Mouse (Mus musculus) midbrain, embryonic 16.5 days (tissue): ENCODE results near the gene Kat6b. TPM values are rescaled to one million over a fixed set of nuclear protein-coding genes. Genes with fewer than 3 reads are reported as not detected.
"Not testable (repeated sequence)": the region's sequence is repeated elsewhere in the genome, so short reads cannot be mapped to it uniquely, and the experiment has no call there.

Experiments
- ATAC-seq: fragments of 200-750 bp; cut with Nextera tagmentation; 2 replicates; pipeline ENCODE4 v1.8.0; 2017; ENCODE audit warnings: moderate TSS enrichment
- H3K27ac ChIP-seq: fragments of 300-500 bp; sonication (generic); 2 replicates; pipeline ENCODE4 v1.5.1; 2014; ENCODE audit warnings: mild to moderate bottlenecking, low read length, mixed read lengths
- H3K27me3 ChIP-seq: fragments of 300-500 bp; sonication (generic); 2 replicates; pipeline ENCODE4 v1.6.1; 2014; ENCODE audit warnings: low read depth, low read length, mixed read lengths; ENCODE audit not compliant: control insufficient read depth, insufficient read depth
- H3K36me3 ChIP-seq: fragments of 300-500 bp; sonication (generic); 2 replicates; pipeline ENCODE4 v1.6.1; 2014; ENCODE audit warnings: mild to moderate bottlenecking, low read length, moderate library complexity, mixed read lengths; ENCODE audit not compliant: control insufficient read depth, insufficient read depth
- H3K4me1 ChIP-seq: fragments of 300-500 bp; sonication (generic); 2 replicates; pipeline ENCODE4 v1.6.1; 2014; ENCODE audit warnings: mild to moderate bottlenecking, low read length, mixed read lengths; ENCODE audit not compliant: control insufficient read depth, insufficient read depth
- H3K4me2 ChIP-seq: fragments of 300-500 bp; sonication (generic); 2 replicates; pipeline ENCODE4 v1.6.1; 2014; ENCODE audit warnings: mild to moderate bottlenecking, low read length, mixed read lengths
- H3K4me3 ChIP-seq: fragments of 300-500 bp; sonication (generic); 2 replicates; pipeline ENCODE4 v1.5.1; 2014; ENCODE audit warnings: low read depth, mild to moderate bottlenecking, low read length, moderate library complexity, mixed read lengths
- H3K9ac ChIP-seq: fragments of 300-500 bp; sonication (generic); 2 replicates; pipeline ENCODE4 v1.6.1; 2014; ENCODE audit warnings: low read depth, low read length, mixed read lengths
- H3K9me3 ChIP-seq: fragments of 300-500 bp; sonication (generic); replicated peaks from 2 replicates; pipeline ENCODE4 v1.6.1; 2014; ENCODE audit warnings: mild to moderate bottlenecking, low read length, mixed read lengths; ENCODE audit not compliant: control insufficient read depth, poor library complexity, severe bottlenecking
- WGBS: fragments of 180-500 bp; shearing (Covaris S2); extraction: QIAGEN DNeasy Blood & Tissue Kit; methylation state at CpG from one replicate; pipeline ENCODE4 v1.1.7; 2014; 5-methylcytosine and 5-hydroxymethylcytosine counted together
- polyA plus RNA-seq: library from polyadenylated mRNA; unstranded; fragments of >200 nt; fragmentation: Nextera tagmentation; extraction: Ambion mirVana; gene quantifications from 2 replicates; pipeline ENCODE4 v1.2.1, GENCODE M21; 2015

Kat6b gene
- polyA plus RNA-seq, 1 experiment from 2014 or later = 17.2 TPM

GRCm38 (mm10) chr14:21507046-21507445 is 25.8 kb downstream of the Kat6b start:
- Histone ChIP-seq H3K27ac (no peak overlapping the region), H3K9me3 (no peaks in the 10 kb centered on the region), H3K4me3 (no peak overlapping the region), H3K36me3 (no peaks in the 10 kb centered on the region), H3K4me1 (peaks cover 4% of the 10 kb centered on the region), H3K27me3 (no peaks in the 10 kb centered on the region), H3K4me2 (no peak overlapping the region), H3K9ac (no peak overlapping the region)
- 79% methylated on average over 5 of the region's 5 CpGs for WGBS
- no peak for ATAC-seq

DNA sequence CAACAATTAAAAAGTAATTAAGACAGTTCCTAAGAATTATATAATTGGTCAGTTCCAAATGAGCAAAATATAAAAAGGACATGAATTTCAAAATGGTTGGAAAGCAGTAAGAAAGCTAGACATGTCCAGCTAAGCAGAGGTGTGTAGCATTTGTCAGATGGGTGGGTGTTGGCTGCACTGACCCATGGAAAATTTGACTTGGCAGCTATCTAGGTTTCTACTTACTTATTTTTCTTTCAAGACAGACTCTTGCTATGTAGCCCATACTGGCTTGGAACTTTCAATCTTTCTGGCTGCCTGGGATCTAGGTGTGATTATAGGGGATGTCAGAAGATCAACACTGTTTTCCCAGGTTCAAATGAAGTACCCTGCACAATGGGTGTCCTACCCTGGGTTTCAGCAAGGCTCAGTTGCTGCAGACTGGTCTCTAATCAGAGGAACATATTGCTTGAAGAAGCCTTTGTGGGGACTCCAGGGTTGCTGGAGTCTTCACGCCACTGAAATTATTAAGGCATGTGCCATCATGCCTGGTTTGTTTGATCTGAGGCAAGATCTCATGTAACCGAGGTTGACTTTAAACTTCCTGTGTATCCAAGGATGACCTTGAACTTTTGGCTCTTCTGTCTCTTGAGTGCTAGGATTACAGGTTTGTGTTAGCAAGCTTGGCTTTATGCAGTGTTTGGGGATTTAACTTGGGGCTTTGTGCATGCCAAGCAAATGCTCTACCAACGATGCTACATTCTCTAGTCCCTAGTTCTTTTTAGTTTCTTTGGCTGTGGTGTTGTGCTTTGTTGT is 28.1 kb downstream of the Kat6b start:
- 73% methylated on average over 3 of the region's 3 CpGs for WGBS

DNA sequence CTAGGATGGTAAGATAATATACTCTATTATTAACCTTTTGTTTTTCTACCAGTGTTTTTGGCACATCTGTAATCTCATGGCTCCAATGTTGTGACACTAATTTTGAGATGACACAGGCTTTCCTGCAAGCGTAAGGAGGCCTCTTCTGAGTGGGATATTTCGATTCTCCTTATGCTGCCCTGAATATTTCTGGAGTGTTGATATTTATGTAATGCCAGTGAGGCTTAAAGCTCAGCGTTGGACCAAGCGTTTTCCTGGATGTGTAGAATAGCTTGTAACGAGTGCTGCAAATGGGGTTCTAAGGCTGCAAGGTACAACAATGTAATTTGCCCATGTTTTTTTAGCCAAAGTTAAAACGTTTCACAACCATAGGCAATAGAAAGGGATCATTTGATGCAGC is 30.2 kb downstream of the Kat6b start:
- Histone ChIP-seq H3K9ac (no peak overlapping the region), H3K4me3 (no peak overlapping the region), H3K9me3 (no peaks in the 10 kb centered on the region; the same call in 1 of the 2 replicates), H3K4me2 (no peak overlapping the region), H3K27me3 (no peaks in the 10 kb centered on the region), H3K36me3 (no peaks in the 10 kb centered on the region), H3K27ac (no peak overlapping the region), H3K4me1 (no peaks in the 10 kb centered on the region)
- no peak for ATAC-seq
- 90% methylated on average over 6 of the region's 6 CpGs for WGBS

More for the DNA sequence above, 28.1 kb downstream of the Kat6b start:
- Histone ChIP-seq H3K9me3 (no peaks in the 10 kb centered on the region), H3K4me1 (no peaks in the 10 kb centered on the region), H3K4me3 (no peak overlapping the region), H3K36me3 (no peaks in the 10 kb centered on the region), H3K27me3 (no peaks in the 10 kb centered on the region), H3K9ac (no peak overlapping the region), H3K4me2 (no peak overlapping the region), H3K27ac (no peak overlapping the region)
- no peak for ATAC-seq

DNA sequence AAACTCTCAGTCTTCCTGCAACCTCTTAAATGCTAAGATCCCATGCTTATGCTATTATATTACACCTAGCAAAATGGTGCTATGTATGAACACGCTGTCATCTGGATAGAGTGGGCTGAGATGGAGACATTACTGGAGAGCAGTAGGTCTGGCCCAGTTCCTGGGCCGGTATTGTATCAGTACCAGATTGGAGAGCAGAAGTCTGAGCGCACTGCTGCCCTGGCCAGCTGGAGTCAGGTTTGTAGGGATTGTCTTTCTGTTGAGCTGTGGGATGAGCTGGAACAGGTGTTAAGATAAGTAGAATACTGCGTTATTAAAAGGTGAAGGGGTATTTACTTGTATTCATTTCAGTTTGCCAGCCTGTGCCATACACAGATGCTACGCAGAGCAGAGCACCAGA is 34.3 kb downstream of the Kat6b start:
- Histone ChIP-seq H3K36me3 (peaks cover 12% of the 10 kb centered on the region), H3K4me2 (no peak overlapping the region), H3K9me3 (no peaks in the 10 kb centered on the region; the same call in 1 of the 2 replicates), H3K27me3 (no peaks in the 10 kb centered on the region), H3K4me3 (no peak overlapping the region), H3K9ac (no peak overlapping the region), H3K27ac (no peak overlapping the region), H3K4me1 (peaks cover 8% of the 10 kb centered on the region; the same call in 1 of the 2 replicates)
- no peak for ATAC-seq
- 94% methylated on average over 5 of the region's 5 CpGs for WGBS

DNA sequence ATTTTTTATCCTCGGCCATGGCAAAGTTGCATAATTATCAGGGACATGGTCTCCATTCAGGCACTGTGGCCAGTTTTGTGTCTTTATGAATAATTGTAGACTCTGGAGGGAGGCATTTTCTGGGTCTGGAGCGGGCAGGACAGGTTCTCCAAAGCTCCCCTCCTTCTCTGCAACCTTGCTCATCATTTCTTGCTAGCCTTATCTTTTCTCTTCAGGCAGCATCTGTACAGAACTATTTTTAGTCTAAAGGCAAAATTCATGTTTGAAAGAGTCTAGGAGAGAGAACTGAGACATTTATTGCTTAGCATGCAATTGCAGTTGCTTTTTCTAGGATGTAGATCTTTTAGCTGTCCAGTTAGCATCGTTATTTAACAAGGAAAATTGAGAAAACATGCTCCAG is 38.1 kb downstream of the Kat6b start:
- H3K36me3 ChIP-seq = peaks cover 12% of the 10 kb centered on the region
- H3K4me3 ChIP-seq = no peak overlapping the region
- H3K9me3 ChIP-seq = no peaks in the 10 kb centered on the region; the same call in 1 of the 2 replicates
- H3K4me1 ChIP-seq = peaks cover 23% of the 10 kb centered on the region
- WGBS = 83% methylated on average over 3 of the region's 3 CpGs
- ATAC-seq = no peak
- H3K4me2 ChIP-seq = no peak overlapping the region
- no peak overlapping the region for H3K27ac ChIP-seq
- H3K9ac ChIP-seq = no peak overlapping the region
- H3K27me3 ChIP-seq = no peaks in the 10 kb centered on the region

DNA sequence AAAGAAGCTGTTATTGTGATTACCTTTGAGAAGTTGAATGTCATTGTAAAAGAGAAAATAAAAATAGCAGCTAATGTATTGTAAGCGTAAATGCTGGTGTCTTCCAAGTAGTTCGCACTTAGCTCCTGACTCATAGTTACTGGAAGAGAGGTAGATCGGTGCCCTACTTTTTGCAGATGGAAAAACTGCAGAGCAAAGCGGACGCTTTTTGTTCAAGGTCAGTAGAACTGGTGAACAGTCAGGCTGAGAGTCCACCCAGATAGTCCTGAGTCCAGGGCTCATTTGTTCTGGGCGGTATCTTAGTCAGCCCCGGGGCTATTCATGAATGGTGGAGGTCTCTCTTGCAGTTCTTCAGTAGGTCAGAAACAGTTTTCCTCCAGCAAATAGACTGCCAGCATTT is 39.3 kb downstream of the Kat6b start:
- H3K27me3 ChIP-seq = no peaks in the 10 kb centered on the region
- H3K4me3 ChIP-seq = no peak overlapping the region
- H3K9ac ChIP-seq = no peak overlapping the region
- WGBS = 92% methylated on average over 7 of the region's 7 CpGs
- H3K9me3 ChIP-seq = no peaks in the 10 kb centered on the region; the same call in 1 of the 2 replicates
- ATAC-seq = no peak
- H3K4me1 ChIP-seq = peaks cover 27% of the 10 kb centered on the region
- no peak overlapping the region for H3K27ac ChIP-seq
- peaks cover 12% of the 10 kb centered on the region for H3K36me3 ChIP-seq
- no peak overlapping the region for H3K4me2 ChIP-seq

GRCm38 (mm10) chr14:21521496-21521895 is 40.3 kb downstream of the Kat6b start:
- ATAC-seq, H3K9ac ChIP-seq, H3K4me2 ChIP-seq, H3K9me3 ChIP-seq, H3K27ac ChIP-seq, H3K27me3 ChIP-seq, H3K4me3 ChIP-seq: not testable (repeated sequence)
- Histone ChIP-seq H3K4me1 (peaks cover 30% of the 10 kb centered on the region), H3K36me3 (peaks cover 11% of the 10 kb centered on the region)
- whole genome bisulfite sequencing = 95% methylated on average over 3 of the region's 4 CpGs

DNA sequence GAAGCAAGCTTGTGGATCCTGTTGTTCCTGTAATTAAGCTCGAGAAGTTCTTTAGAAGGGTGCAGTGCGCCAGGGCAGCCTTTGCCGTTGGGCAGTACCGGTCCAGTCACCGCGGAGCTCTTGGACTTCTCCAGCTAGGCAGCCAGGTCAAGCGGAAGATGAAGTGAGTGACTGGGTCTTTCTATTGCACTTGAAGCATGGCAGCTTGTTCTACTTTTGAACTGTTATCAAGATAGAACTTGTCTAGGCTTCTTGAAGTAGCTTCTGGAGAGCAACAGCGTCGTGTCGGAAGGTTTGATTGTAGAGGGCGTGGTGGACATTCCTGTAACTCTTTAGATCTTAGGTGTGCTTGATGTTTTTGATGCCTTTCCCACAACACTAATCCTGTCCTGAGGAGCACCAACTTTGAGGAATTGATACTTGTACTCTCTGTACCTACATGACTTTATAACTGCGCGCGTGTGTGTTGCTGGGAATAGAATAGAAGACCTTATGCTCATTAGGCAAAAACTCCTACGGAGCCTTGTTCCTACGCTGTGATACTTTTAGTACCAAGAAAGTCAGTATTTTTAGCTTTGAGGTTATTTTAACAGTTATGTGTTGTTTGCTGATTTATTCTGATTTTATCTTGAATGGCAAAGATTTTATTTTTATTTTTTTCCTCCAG is 41.2 kb downstream of the Kat6b start:
- H3K36me3 ChIP-seq = peaks cover 2% of the 10 kb centered on the region; the same call in 1 of the 2 replicates
- no peak overlapping the region for H3K9ac ChIP-seq
- peaks cover 30% of the 10 kb centered on the region for H3K4me1 ChIP-seq
- no peak for ATAC-seq
- no peak overlapping the region for H3K4me2 ChIP-seq
- no peak overlapping the region for H3K27ac ChIP-seq
- no peak overlapping the region for H3K4me3 ChIP-seq
- H3K27me3 ChIP-seq = no peaks in the 10 kb centered on the region
- 89% methylated on average over 16 of the region's 16 CpGs for WGBS
- no peaks in the 10 kb centered on the region for H3K9me3 ChIP-seq

- no peak for ATAC-seq
- Histone ChIP-seq H3K4me3 (no peak overlapping the region), H3K4me2 (no peak overlapping the region), H3K27me3 (no peaks in the 10 kb centered on the region), H3K36me3 (no peaks in the 10 kb centered on the region), H3K27ac (no peak overlapping the region), H3K4me1 (peaks cover 30% of the 10 kb centered on the region), H3K9ac (no peak overlapping the region), H3K9me3 (no peaks in the 10 kb centered on the region)
- WGBS = 50% methylated on average over 9 of the region's 9 CpGs
Measured at GRCm38 (mm10) chr14:21523234-21523633, 42.0 kb downstream of the Kat6b start.
